Mouse (Mus musculus) testis, postnatal 14 days (tissue): ENCODE data around the gene Atg4d.
"Not testable (repeated sequence)": the region's sequence is repeated elsewhere in the genome, so short reads cannot be mapped to it uniquely, and the experiment has no call there.

Experiments used
- DNase-seq: peaks from one replicate; pipeline ENCODE4 v3.0.0; 2021; ENCODE audit warnings: low spot score

The Atg4d gene

DNA sequence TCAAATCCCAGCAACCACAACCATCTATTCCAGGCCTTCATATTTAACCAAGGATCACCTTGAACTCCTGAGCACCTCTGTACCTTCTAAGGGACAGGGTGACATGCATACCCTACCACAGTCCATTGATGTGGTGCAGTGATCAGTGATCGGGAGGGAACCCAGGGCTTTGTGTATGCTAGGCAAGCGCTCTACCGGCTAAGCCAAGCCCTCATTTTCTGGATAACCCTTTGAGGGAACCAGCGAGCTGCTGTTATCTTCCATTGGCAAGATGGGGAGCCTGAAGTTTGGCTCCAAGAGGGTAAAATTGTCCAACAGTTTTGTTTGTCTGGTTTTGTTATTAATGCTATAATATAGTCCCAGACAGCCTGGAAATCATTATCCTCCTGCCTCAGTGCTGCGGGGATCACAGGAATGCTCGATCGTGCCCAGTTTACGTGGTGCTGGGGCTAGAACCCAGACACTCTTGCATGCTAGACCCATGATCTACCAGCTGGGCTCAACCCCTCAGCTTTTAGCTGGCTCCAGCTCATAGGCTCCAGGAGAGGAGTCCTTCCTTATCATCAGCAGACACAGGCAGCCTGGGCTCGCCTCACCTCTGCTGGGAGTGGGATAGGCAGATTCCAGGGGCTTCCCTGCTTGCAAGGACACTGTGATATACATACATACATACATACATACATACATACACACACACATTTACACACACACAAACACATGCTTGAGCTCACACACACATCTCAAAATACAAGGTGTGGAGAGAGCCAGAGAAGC lies 49.5 kb downstream of the Atg4d start:
- no peak for DNase-seq

DNA sequence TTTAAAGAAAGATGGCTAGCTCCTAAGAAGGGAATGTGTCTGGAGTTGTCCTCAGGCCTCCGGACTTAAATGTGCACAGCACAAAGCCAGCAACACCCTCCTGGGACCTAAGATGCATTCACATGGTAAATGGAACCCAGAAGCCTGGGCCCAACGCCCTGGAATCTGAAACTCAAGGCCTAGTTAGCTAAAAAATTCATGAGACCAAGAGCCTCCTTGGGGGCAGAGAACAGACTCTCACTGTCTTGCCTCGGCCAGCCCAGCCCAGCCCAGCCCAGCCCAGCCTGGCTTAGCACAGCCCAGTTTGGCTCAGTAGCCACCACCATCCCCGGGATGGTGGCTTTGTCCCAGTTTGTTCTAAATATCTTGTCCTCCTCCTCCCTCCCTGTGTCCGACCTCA lies 50.3 kb downstream of the Atg4d start:
- DNase-seq, result peak; percentile 41

DNA sequence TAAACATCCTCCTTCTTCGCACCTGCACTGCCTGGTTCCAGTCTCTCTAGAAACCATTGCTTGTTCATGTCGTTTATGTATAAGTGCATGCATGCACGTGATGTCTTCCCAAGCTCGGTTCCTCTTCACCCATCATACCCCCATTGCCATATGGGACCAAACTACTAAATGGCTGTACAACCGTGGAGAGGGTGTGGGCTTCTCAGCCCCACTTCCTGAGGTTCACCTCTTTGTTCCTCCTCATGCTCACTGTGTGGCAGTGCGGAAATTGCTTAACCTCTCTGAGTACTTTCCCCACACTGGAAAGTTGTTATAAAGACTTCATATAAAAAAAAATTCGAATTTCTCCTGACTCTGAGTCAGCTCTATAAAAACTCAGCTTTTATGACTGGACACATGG lies 51.6 kb downstream of the Atg4d start:
- no peak for DNase-seq

DNA sequence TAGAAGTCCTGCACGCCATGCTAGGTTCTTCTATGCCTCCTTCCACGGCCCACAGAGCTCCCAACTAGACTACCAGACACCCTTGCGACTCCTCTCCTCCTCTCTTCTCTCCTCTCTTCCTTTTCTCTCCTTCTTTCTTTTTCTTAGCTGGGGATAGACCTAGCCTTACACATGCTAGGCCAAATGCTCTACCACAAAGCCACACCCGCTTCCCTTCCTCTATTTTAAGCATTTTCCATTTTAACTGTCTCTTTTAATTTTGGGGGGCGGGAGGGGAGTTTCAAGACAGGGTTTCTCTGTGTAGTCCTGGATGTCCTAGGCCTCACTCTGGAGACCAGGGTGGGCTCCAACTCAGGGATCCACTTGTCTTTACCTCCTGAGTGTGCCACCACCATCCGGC lies 53.7 kb downstream of the Atg4d start:
- no peak for DNase-seq

DNA sequence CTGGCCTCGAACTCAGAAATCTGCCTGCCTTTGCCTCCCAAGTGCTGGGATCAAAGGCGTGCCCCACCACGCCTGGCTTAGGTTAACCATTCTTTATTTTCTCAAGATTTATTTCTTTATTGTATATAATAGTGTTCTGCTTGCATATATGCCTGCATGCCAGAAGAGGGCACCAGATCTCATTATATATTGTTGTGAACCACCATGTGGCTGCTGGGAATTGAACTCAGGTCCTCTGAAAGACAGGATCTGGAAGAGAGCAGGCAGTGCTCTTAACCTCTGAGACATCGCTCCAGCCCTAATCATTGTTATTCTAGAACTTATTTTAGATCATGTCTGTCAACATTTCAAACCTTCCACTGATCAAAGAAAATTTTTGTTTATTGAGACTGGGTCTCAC lies 54.4 kb downstream of the Atg4d start:
- no peak for DNase-seq

DNA sequence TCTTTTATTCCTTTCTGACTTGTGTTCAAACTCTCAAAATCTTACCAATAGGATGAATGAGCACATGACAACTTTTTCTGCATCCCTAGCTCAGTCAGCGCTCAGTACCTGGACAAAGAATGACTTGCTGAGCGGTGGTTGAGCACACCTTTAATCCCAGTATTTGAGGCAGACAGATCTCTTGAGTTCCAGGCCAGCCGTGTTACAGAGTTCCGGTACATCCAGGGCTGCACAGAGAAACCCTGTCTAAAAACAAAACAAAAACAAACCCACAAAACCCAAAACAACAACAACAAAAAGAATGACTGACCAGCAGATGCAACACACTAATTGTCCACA lies 55.2 kb downstream of the Atg4d start:
- no peak for DNase-seq

DNA sequence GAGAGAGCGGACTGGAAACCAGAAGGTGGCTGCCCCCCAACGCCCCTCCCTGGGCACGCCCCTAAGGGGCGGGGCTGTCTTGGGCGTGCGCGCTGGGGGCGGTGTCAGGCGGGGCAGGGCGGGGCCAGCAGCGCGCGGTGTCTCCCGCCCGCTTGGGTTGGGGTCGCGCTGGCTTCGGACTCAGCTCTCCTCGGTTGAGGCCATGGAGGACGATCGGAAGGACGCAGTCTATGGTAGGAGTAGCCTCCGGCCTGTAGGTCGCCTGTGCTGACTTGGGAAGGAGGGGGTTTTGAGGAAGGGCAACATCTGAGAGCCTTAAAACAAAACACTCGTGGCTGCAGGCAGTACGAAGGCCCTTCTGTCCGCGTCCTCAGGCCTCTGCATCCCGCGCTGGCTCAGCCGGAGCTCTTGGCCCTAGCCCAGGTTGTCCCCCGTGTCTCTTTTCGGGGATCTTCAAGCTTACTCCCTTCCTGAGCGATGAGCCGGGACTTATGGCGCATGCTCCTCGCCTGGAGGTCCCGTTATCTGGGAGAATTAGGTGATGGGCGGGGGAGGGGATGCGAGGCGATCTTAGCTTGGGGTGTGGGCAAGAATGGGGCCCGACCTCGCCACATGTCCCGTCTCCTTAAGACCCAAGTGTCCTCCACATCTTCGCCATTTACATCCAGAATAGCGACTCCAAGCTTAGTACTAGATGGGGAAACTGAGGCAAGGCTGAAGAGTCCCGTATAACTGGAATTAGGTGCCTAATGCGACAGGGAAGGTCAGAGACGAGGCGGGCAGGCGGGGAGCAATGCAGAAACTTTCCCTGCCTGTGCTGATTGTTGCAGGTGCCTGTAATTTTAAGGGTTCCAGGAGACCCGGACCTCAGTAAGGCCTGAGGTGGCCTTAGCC lies 55.8 kb downstream of the Atg4d start, which contains the start of gene Slc44a2:
Slc44a2 (plus strand) TSS at position 80 of the 894 bp plus-strand sequence.
- DNase-seq, result peak; percentile 84

DNA sequence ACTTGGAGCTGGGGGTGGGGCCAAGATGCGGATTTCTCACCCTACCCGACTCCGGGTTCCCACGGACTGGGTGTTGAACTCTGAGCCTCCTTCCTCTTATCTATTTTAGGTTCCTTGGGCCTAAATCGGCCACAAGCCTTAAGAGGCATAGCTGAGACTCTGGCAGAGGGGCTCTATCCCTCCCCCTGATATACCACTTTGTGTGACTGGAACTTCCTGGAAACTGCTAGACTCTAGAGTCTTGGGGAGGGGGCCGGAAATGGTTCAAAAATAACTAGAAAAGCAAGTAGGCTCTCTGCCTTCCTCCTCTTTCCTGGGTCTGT lies 56.4 kb downstream of the Atg4d start:
- DNase-seq, result no peak

DNA sequence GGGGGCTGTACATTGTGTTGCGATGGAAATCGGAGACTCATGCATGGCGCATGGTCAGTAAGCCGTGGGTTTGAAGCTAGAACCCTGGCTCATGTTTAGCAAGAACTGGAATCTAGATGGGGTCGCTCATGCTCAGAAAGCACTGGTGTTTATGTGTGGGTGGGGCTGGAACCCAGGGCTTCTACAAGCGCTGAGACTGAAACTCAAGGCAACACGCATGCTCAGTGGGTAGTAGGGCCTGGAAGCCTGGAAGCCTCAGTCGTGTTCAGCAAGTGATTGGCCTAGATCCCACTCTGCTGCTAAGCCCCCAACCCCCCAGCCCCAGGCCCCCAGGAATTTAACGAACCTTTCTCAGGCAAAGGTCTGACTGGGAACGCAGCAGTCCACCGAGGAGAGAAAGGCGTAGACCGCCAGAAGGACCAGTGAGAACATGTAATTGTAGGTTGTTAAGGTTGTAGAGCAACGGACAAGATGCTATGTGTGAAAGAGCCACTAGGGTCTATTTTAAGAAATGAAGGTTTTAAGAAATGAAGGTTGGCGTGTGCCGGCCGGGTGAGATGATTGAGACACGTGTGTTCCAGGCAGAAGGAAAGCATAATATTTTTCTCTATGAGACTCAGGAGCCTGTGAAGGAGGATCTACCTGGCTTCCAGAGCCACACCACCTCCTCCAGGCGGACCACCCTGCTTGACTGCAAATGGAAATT lies 57.3 kb downstream of the Atg4d start:
- DNase-seq, result no peak

DNA sequence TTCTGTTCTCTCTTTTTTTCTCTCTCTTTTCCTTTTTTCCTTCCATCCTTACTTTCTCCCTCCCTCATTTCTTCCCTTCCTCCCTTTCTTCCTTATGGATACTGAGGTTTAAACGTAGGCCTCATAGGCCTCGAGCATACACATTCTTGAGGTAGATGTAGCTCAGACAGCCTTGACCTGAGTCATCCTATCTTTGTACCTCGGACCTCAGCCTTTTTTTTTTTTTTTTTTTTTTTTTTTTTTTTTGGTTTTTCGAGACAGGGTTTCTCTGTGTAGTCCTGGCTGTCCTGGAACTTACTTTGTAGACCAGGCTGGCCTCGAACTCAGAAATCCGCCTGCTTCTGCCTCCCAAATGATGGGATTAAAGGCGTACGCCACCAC lies 57.8 kb downstream of the Atg4d start:
- DNase-seq, result not testable (repeated sequence)

DNA sequence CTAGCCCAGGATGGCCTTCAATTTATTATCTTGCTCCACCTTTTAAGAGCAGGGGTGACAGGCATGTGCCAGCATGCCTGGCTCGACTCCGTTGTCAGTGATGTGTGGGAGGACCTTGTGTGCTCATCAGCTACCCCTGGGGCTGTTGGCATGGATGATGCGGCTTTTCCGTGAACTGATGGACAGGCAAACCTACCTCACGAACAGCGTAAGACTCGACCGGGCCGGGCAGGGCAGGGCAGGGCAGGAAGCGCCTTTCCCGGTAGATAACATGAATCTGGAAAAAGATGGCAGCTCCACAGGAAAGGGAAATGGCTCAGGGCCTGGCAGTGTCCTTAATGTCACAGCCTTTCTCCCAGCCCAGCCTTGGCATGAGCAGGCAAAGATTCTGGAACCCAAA lies 59.2 kb downstream of the Atg4d start:
- DNase-seq, result no peak
